Mouse (Mus musculus) G1E-ER4 (cell line): Measurements from ENCODE around the gene Pcdh7. TPM values are rescaled to one million over a fixed set of nuclear protein-coding genes. Genes with fewer than 3 reads are reported as not detected.

ENCODE experiments used
- GATA1 ChIP-seq: IDR thresholded peaks from one replicate; pipeline ENCODE4 v1.8.0; 2012; ENCODE audit warnings: low read length, inconsistent platforms
- polyA plus RNA-seq: library from polyadenylated mRNA; stranded (reverse); fragments of >175 nt; gene quantifications from 2 replicates; pipeline ENCODE4 v1.2.3, GENCODE M21; 2012

Gene Pcdh7
- polyA plus RNA-seq, 1 experiment = 30.8 TPM

GRCm38 (mm10) chr5:58083056-58083455 lies 365.3 kb downstream of the Pcdh7 start:
- no peak for TF ChIP-seq GATA1

- TF ChIP-seq GATA1 = no peak
Observed at GRCm38 (mm10) chr5:58083972-58084371, 366.2 kb downstream of the Pcdh7 start.

- no peak for TF ChIP-seq GATA1
Observed at GRCm38 (mm10) chr5:58108665-58109364, 391.0 kb downstream of the Pcdh7 start.

- no peak for TF ChIP-seq GATA1
Observed at GRCm38 (mm10) chr5:58116096-58116495, 398.3 kb downstream of the Pcdh7 start.

- no peak for TF ChIP-seq GATA1
Observed at GRCm38 (mm10) chr5:58117896-58118295, 400.1 kb downstream of the Pcdh7 start.

GRCm38 (mm10) chr5:58118930-58119611 lies 401.3 kb downstream of the Pcdh7 start:
- TF ChIP-seq GATA1 = no peak

GRCm38 (mm10) chr5:58143897-58144296 lies 426.1 kb downstream of the Pcdh7 start:
- TF ChIP-seq GATA1 = no peak

GRCm38 (mm10) chr5:58153966-58154365 lies 436.2 kb downstream of the Pcdh7 start:
- no peak for TF ChIP-seq GATA1

GRCm38 (mm10) chr5:58172218-58172617 lies 454.5 kb downstream of the Pcdh7 start:
- no peak for TF ChIP-seq GATA1

GRCm38 (mm10) chr5:58175532-58175931 lies 457.8 kb downstream of the Pcdh7 start:
- no peak for TF ChIP-seq GATA1
